Mouse (Mus musculus): Measurements from ENCODE around the gene Acss3.

DNA sequence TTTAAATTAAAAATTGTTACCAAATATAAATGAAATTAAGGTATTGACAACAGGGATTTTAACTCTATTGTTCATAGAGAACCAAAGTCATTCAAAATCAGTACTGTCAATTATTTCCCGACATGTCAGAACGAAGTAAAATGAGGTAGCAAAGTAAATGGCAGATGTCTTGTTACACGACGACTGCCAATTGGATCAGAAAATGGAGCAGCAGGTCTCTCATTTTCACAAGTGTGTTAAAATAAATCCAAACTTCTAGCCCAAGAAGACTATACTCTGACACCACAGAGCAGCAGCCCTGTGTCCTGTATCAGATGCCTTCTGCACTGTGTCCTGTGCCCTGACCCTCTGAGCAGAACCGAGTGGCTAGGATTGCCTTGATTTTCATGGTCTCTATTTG is 199.1 kb downstream of the Acss3 start:
- TF ChIP-seq CTCF (IDR thresholded peaks at IDR 0.05; ENCODE audit: insufficient read depth, low read length) (no peak), POLR2A (IDR thresholded peaks at IDR 0.05; ENCODE audit: borderline replicate concordance, extremely low read depth, low read depth, low read length) (no peak)
